Mouse (Mus musculus) midbrain, embryonic 10.5 days (tissue): ENCODE results near the gene Arvcf. TPM values are rescaled to one million over a fixed set of nuclear protein-coding genes. Genes with fewer than 3 reads are reported as not detected.

ENCODE experiments used
- DNase-seq: peaks from one replicate; pipeline ENCODE4 v3.0.0-alpha.2; 2017; ENCODE audit warnings: low spot score
- H3K27ac ChIP-seq: fragments of 300-500 bp; sonication (generic); replicated peaks from 2 replicates; pipeline ENCODE4 v1.5.1; 2016; ENCODE audit warnings: mild to moderate bottlenecking
- H3K27me3 ChIP-seq: fragments of 300-500 bp; sonication (generic); 2 replicates; pipeline ENCODE4 v1.6.1; 2016; ENCODE audit warnings: low read depth, mild to moderate bottlenecking; ENCODE audit not compliant: poor library complexity, severe bottlenecking
- H3K36me3 ChIP-seq: fragments of 300-500 bp; sonication (generic); 2 replicates; pipeline ENCODE4 v1.6.1; 2016; ENCODE audit warnings: mild to moderate bottlenecking, moderate library complexity
- H3K4me1 ChIP-seq: fragments of 300-500 bp; sonication (generic); 2 replicates; pipeline ENCODE4 v1.6.1; 2016
- H3K4me3 ChIP-seq: fragments of 300-500 bp; sonication (generic); 2 replicates; pipeline ENCODE4 v1.5.1; 2016; ENCODE audit warnings: mild to moderate bottlenecking, moderate library complexity
- H3K9me3 ChIP-seq: fragments of 300-500 bp; sonication (generic); replicated peaks from 2 replicates; pipeline ENCODE4 v1.6.1; 2016; ENCODE audit warnings: mild to moderate bottlenecking
- WGBS: fragments of 180-500 bp; shearing (Covaris S2); methylation state at CpG from one replicate; pipeline ENCODE4 v1.1.7; 2016; 5-methylcytosine and 5-hydroxymethylcytosine counted together
- microRNA counts: library from miRNA; unstranded; fragments of <30 nt; microRNA quantifications from one replicate; lab custom pipeline; 2017
- microRNA-seq: library from miRNA; unstranded; fragments of <30 nt; microRNA quantifications from one replicate; pipeline ENCODE4, GENCODE M21; 2017
- polyA plus RNA-seq: library from polyadenylated mRNA; unstranded; fragments of >200 nt; fragmentation: Nextera tagmentation; extraction: Ambion mirVana; gene quantifications from 2 replicates; pipeline ENCODE4 v1.2.1, GENCODE M21; 2016

Gene Arvcf
- polyA plus RNA-seq, 1 experiment from 2014 or later: 110 TPM

DNA sequence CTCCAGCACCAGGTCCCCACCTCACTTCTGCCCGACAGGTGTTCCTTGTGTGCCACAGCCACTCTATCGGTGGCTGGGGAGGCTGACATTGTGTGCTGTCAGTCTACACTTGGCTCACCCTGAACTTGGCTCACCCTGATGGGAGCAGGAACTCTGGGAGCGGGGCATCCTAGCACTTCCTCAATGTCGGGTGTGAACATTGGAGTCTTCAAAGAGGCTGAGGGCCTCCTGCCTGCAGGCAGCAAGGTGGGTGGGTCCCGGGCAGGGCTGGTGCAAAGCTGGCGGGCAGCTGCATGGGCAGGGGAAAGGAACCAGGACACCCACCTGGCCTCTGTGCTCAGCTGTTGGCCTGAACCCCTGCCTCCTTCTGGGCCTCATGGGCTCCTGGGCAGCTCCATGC, 88.1 kb downstream of the Arvcf start:
- Histone ChIP-seq H3K36me3 (peaks cover 48% of the 10 kb centered on the region), H3K4me1 (no peaks in the 10 kb centered on the region), H3K9me3 (0 out of 2 replicates have a peak, but pooled peaks cover 4% of the 10 kb centered on the region), H3K27ac (no peak overlapping the region), H3K27me3 (no peaks in the 10 kb centered on the region), H3K4me3 (no peak overlapping the region)
- WGBS: 91% methylated on average over 6 of the region's 6 CpGs
- no peak for DNase-seq

DNA sequence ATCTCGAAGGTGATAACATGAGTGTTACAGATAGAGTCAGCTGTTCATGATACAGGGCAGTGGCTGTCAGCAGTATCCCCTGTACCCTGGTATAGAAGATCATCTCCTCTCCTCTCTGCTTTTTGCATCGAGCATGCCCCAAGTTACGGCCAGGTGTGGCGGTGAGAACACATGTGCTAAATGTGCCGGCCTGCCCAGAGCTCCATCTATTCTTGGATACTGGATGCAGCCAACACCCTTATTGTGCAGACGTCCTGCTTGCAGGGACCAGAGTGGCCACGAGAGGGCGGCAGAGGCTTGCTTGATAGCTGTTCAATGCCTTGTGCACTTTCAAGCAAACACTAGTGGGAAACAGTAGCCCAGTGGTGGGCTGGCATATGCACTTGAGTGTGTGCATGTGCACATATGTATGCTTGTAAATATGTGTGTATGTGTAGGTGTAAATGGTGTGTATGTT, 95.4 kb downstream of the Arvcf start:
- peak; percentile 89 for DNase-seq
- WGBS: 30% methylated on average over 8 of the region's 8 CpGs
- no peaks in the 10 kb centered on the region for H3K9me3 ChIP-seq
- H3K4me1 ChIP-seq: no peaks in the 10 kb centered on the region
- no peak overlapping the region for H3K4me3 ChIP-seq
- H3K27ac ChIP-seq: no peak overlapping the region
- H3K27me3 ChIP-seq: 0 out of 2 replicates have a peak, but pooled peaks cover 3% of the 10 kb centered on the region
- H3K36me3 ChIP-seq: peaks cover 32% of the 10 kb centered on the region

DNA sequence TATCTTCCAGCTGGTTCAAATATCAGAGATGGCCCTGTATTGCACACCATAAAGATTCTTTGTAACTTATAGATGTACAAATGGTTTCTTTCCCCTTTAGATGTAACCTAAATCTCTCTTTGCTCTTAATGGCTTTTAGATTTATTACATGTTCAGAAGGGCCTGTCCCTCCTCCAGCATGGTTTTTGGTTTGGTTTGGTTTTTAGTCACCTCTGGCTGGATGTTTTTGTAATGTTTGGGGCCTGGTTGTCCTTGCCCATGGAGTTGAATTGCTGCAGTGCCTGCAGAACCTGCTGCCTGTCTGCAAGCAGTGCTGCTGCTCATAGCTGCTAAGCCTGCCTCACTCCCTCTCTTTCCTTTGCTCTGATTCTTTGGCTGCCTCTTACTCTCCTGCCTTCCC, 99.3 kb downstream of the Arvcf start:
- no peak for DNase-seq
- Histone ChIP-seq H3K9me3 (no peaks in the 10 kb centered on the region), H3K4me1 (0 out of 2 replicates have a peak, but pooled peaks cover under 1% of the 10 kb centered on the region), H3K27ac (no peak overlapping the region), H3K4me3 (no peak overlapping the region), H3K27me3 (0 out of 2 replicates have a peak, but pooled peaks cover 3% of the 10 kb centered on the region), H3K36me3 (peaks cover 23% of the 10 kb centered on the region)

DNA sequence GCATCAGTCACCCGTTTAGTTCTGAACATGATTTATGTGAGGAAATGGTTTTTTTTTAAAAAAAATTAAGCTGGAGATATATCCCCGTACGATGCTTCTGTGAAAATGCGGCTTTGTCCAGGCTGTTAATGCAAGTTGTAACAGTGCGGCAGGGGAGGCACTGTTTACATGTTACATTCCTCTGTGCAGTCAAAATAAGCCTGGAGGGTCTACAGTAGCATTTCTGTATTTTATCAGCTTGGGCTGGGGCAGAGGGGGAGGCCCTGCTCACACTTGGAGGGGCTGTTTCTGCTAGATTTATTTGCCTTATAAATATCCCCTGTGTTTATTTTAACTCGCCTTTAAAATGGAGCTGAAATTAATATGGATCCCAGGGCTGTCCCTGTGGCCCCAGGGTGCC, 100.1 kb downstream of the Arvcf start:
- peaks cover 23% of the 10 kb centered on the region for H3K36me3 ChIP-seq
- H3K9me3 ChIP-seq: no peaks in the 10 kb centered on the region
- H3K27me3 ChIP-seq: no peaks in the 10 kb centered on the region
- WGBS: 85% methylated on average over 6 of the region's 6 CpGs
- H3K4me3 ChIP-seq: no peak overlapping the region
- H3K27ac ChIP-seq: no peak overlapping the region
- DNase-seq: no peak
- H3K4me1 ChIP-seq: 0 out of 2 replicates have a peak, but pooled peaks cover 4% of the 10 kb centered on the region

DNA sequence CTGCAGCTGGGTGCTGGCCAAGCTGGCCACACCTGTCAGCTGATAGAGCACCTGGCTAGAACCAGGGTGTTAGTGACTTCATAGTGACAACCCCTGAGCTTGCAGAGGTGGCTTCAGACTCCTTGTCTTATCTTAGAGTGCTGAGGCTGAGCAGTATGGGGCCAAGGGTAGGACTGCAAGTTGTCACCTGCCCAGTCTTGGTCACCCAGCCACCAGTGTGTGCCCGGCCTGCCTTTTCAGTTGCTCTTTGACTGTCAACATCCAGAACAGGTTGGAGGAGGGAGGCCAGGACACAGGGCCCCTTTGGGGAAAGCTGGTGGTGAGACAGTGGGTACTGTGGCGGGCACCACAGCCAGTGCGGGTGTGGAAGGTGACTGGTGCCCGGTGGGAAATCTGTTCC, 101.0 kb downstream of the Arvcf start:
- Histone ChIP-seq H3K4me1 (peaks cover 13% of the 10 kb centered on the region), H3K4me3 (no peak overlapping the region), H3K36me3 (peaks cover 23% of the 10 kb centered on the region), H3K27ac (no peak overlapping the region; the same call in 1 of the 2 replicates), H3K9me3 (no peaks in the 10 kb centered on the region), H3K27me3 (0 out of 2 replicates have a peak, but pooled peaks cover 7% of the 10 kb centered on the region)
- 95% methylated on average over 4 of the region's 4 CpGs for WGBS
- DNase-seq: no peak

DNA sequence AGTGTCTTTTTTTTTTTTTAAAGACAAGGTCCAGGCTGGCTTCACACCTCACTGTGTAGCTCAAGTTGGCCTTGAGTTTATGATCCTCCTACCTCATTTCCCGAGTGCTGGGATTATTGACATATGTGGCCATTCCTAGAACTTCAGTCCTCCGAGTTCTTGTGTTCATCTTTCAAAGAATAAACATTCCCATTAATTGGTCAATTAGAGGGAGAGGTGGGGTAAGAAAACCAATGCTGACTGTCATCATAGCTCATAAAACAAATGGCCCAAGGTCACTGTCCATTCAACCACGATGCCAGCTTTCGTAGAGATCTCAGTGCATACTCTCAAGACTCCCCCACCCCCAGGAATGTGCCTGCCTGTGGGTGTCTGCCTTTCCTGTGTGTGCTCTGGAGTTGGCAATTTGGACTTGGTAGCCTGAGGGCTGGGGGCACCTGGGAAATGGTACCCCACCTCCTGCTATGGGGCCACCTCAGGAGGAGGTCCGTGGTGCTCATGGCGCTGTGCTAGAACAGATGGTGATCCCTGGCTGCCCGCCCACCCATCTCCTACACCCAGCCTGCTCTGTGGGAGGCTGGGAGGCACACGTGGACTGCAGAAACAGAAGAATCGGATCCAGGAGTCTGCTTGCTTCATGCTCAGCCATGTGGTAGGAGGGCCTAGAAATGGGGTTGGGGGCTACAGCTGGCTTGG, 103.7 kb downstream of the Arvcf start:
- DNase-seq: no peak
- Histone ChIP-seq H3K36me3 (peaks cover 13% of the 10 kb centered on the region; the same call in 1 of the 2 replicates), H3K4me1 (peaks cover 18% of the 10 kb centered on the region), H3K27me3 (peaks cover 21% of the 10 kb centered on the region), H3K9me3 (no peaks in the 10 kb centered on the region), H3K4me3 (no peak overlapping the region), H3K27ac (peak overlapping the region; percentile 42; the same call in 1 of the 2 replicates)
- WGBS: 79% methylated on average over 9 of the region's 9 CpGs

DNA sequence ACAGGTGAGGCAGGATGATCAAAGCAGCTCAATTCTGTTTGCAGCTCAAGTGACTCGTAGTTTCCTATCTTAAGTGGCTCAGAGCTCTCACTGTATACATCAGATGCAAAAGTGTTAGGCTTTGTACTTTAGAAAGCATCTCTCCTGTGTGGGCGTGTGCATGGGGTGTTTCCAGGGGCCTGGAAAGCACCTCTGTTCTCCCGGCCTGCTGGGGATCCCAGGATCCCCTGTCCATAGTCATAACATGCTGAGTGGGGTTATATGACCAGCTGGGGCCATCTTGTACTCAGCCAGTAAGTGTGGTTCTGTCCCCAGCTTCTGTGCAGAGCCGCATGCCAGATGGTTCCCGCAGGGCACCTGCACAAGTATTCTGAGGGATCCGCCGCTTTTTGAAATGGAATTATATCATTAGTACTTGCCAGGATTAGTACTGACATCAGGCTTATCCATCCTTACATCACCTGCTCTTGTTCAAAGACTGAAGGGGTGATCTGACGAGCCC, 104.4 kb downstream of the Arvcf start:
- no peak overlapping the region for H3K4me3 ChIP-seq
- H3K27ac ChIP-seq: no peak overlapping the region
- peaks cover 20% of the 10 kb centered on the region; the same call in 1 of the 2 replicates for H3K36me3 ChIP-seq
- H3K9me3 ChIP-seq: no peaks in the 10 kb centered on the region
- peaks cover 28% of the 10 kb centered on the region for H3K27me3 ChIP-seq
- WGBS: 87% methylated on average over 8 of the region's 8 CpGs
- no peak for DNase-seq
- H3K4me1 ChIP-seq: peaks cover 18% of the 10 kb centered on the region

DNA sequence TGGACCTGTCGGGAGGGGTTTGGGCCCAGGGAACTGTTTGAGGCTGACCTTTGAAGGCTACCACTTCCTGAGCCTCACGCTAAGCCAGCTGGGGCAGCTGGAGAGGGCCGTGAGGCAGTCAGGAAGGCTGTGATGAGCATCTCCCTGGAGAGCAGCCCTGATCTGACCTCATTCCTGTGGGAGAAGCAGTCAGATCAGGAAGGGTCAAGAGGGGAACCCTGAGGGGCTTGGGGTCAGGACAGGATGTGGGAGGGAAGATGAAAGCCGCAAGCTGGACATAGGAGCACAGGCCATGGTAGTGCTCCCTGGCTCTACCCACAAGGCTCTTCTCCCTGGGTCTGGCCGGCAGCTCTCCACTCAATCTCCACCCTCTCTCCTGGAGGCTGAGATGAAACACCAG, 105.9 kb downstream of the Arvcf start:
- H3K36me3 ChIP-seq: peaks cover 24% of the 10 kb centered on the region
- WGBS: 47% methylated on average over 5 of the region's 5 CpGs
- DNase-seq: peak; percentile 37
- peaks cover 41% of the 10 kb centered on the region for H3K27me3 ChIP-seq
- H3K27ac ChIP-seq: peak overlapping the region; percentile 52
- H3K9me3 ChIP-seq: no peaks in the 10 kb centered on the region
- no peak overlapping the region for H3K4me3 ChIP-seq
- H3K4me1 ChIP-seq: peaks cover 20% of the 10 kb centered on the region

DNA sequence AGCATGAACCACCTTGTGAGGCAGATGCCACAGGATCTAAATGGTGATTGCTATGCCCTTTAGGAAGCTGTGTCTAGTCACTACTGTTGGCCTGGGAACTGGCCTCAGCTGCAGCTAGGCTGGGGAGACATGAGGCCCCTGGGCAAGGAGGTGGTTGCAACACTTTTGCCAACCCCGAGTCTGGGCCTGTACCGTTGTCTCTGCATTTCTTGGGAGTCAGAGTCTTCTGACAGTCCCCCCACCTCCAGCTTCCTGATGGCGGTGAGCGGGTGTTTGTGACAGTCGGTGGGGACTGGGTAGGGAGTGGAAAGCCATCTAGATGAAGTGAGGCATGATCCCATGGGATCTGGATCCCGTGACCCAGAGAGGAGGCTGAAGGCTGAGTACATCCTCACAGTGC, 107.4 kb downstream of the Arvcf start:
- H3K4me1 ChIP-seq: peaks cover 36% of the 10 kb centered on the region
- no peak for DNase-seq
- 91% methylated on average over 6 of the region's 6 CpGs for WGBS
- H3K4me3 ChIP-seq: no peak overlapping the region
- H3K9me3 ChIP-seq: no peaks in the 10 kb centered on the region
- no peak overlapping the region for H3K27ac ChIP-seq
- H3K27me3 ChIP-seq: peaks cover 49% of the 10 kb centered on the region
- H3K36me3 ChIP-seq: peaks cover 14% of the 10 kb centered on the region

MicroRNAs within 50 kb of the gene (microRNA counts, 519-probe panel; counts per million panel counts)
- 5,236 counts per million, percentile 33 among the panel's probes with 10 or more counts for microRNA mmu-miR-185 (lab: Ali Mortazavi, UCI)

Small RNAs within 50 kb of the gene (microRNA-seq; reads per million reads assigned to microRNA genes)
- not detected for gene Gm26219
- gene Mir185: 438 reads per million, percentile 68 among the genes with 10 or more reads in this experiment

Other genes with a start within 250 kb of the Arvcf start
- 1.8 and 2.2 TPM in 2 replicates for gene Rtn4r, start 220.5 kb upstream of the Arvcf start, polyA plus RNA-seq
- not detected in 2 replicates for gene Ccdc188, start 130.3 kb upstream of the Arvcf start, polyA plus RNA-seq
- gene Zdhhc8, start 113.0 kb upstream of the Arvcf start, polyA plus RNA-seq: 9.4 and 11.3 TPM in 2 replicates
- 127 and 132 TPM in 2 replicates for gene Trmt2a, start 99.5 kb upstream of the Arvcf start, polyA plus RNA-seq
- gene Ranbp1, start 99.5 kb upstream of the Arvcf start, polyA plus RNA-seq: 1,186 and 1,334 TPM in 2 replicates
- 1.9 and 2.2 TPM in 2 replicates for gene Gm49776, start 89.9 kb upstream of the Arvcf start, polyA plus RNA-seq
- gene Dgcr8, start 58.9 kb upstream of the Arvcf start, polyA plus RNA-seq: 46.1 and 47.6 TPM in 2 replicates
- 40.1 and 45.2 TPM in 2 replicates for gene Tango2, start 79 bp upstream of the Arvcf start, polyA plus RNA-seq
- gene Txnrd2, start 78.2 kb downstream of the Arvcf start, polyA plus RNA-seq: 30.6 and 30.7 TPM in 2 replicates
- gene Comt, start 78.7 kb downstream of the Arvcf start, polyA plus RNA-seq: 62.0 and 66.0 TPM in 2 replicates
- gene Gnb1l, start 150.5 kb downstream of the Arvcf start, polyA plus RNA-seq: 13.3 and 16.0 TPM in 2 replicates
- gene Rtl10, start 150.7 kb downstream of the Arvcf start, polyA plus RNA-seq: 2.1 and 2.4 TPM in 2 replicates
- 0.97 and 1.7 TPM in 2 replicates for gene Tbx1, start 242.5 kb downstream of the Arvcf start, polyA plus RNA-seq